Mouse (Mus musculus): Measurements from ENCODE around the gene Olfr159.

The Olfr159 gene

GRCm38 (mm10) chr4:43733186-43733585 lies 37.6 kb downstream of the Olfr159 start:
- in situ Hi-C loops (cut with MboI; ENCODE audit: low pct_unique_long_range_greater_than_20kb in 1 of 2, low sequenced_read_pairs in 2 of 2, unreplicated experiment in 1 of 2), result no loop called here

DNA sequence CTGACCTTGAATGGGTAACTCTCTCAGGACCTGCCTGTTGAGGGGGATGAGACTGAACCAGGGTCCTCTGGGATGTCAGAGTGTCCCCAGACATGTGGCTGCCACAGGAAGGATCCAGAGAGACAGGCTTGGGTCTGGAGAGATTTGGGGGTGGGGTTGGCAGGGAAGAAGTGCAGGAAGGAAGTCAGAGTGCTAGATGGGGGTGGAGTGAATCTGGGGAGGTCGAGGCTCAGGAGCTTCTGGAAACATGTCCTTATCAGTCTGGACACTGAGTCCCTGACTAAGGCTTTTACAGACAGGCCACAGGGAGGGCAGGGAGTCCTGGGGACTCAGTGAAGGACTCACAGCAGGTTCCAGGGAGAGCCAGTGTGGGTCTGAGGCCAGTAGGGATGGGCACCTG lies 38.6 kb downstream of the Olfr159 start:
- in situ Hi-C loops (cut with MboI; ENCODE audit: low pct_unique_long_range_greater_than_20kb in 1 of 2, low sequenced_read_pairs in 2 of 2, unreplicated experiment in 1 of 2), result no loop called here

DNA sequence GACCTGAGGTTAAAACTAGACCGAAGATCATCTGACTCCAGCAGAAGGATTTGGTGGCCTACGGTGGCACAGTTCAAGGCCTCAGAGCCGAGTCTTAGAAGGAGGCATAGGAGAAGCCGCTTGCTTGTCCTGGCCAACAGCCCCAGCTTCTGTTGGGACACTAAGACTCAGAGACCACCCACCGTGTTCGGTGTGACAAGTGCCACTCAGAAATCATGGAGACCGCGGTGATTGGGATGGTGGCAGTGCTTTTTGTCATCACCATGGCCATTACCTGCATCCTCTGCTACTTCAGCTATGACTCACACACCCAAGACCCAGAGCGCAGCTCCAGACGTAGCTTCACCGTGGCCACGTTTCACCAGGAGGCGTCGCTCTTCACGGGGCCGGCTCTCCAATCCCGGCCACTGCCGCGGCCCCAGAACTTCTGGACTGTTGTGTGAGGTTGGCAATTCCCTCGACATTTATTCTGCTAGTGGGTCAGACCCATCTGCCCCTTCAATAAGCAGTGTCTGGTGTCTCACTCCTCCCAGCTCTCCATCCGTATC lies 40.0 kb downstream of the Olfr159 start:
- in situ Hi-C loops (cut with MboI; ENCODE audit: low pct_unique_long_range_greater_than_20kb in 1 of 2, low sequenced_read_pairs in 2 of 2, unreplicated experiment in 1 of 2), result no loop called here

GRCm38 (mm10) chr4:43729794-43730550 lies 40.8 kb downstream of the Olfr159 start, which contains the start of gene Spaar:
Gene Spaar, plus strand, starts transcription at chr4:43730034.
- in situ Hi-C loops (cut with MboI; ENCODE audit: low pct_unique_long_range_greater_than_20kb in 1 of 2, low sequenced_read_pairs in 2 of 2, unreplicated experiment in 1 of 2), result no loop called here

- in situ Hi-C loops (cut with MboI; ENCODE audit: low pct_unique_long_range_greater_than_20kb in 1 of 2, low sequenced_read_pairs in 2 of 2, unreplicated experiment in 1 of 2), result no loop called here
These were observed 41.7 kb downstream of the Olfr159 start for GRCm38 (mm10) chr4:43729126-43729525.

- in situ Hi-C loops (cut with MboI; ENCODE audit: low pct_unique_long_range_greater_than_20kb in 1 of 2, low sequenced_read_pairs in 2 of 2, unreplicated experiment in 1 of 2), result no loop called here
These were observed 42.2 kb downstream of the Olfr159 start for GRCm38 (mm10) chr4:43728576-43728954.

DNA sequence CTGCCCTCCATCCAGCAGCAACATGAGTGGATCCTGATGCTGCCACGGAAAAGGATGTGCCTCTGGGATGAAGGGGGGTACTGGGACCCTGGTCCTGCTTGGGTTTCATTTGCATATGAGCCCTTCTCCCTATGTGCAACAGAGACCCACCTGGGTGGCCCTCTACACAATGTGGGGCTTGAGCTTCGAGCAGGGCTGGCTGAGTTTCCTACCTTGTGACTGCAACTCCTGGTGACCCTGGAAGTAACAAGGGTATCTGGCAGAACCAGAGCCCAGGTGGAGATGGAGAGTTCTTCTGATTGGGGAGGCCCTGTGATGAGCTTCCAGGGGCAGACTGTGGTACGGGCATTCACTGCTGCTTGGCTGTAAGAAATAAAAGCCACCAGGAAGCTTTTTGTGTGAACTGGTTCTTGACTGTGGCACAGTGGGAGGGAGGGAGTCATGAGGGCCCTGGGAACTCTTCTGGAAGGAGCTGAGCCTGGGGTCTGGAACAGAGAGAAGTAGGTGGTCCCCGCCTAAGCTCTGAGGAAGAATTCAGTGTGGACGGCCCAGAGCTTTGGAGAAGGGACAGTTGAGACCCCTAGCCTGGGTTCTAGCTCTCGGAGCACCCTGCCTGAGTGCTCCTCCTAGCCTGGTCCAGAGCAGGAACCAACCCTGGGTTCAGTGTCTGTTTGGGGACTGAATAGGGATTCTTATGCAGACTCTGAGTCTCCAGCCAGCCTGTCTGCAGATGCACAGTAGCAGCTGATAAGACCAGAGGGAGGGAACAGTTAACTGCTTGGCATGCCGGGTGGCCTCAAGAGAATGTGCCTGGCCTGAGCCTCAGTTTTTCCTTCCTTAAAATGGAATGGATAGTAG lies 42.9 kb downstream of the Olfr159 start:
- in situ Hi-C loops (cut with MboI; ENCODE audit: low pct_unique_long_range_greater_than_20kb in 1 of 2, low sequenced_read_pairs in 2 of 2, unreplicated experiment in 1 of 2), result no loop called here

GRCm38 (mm10) chr4:43726995-43727394 lies 43.8 kb downstream of the Olfr159 start, which contains the start of gene Hrct1:
Gene Hrct1, plus strand, starts transcription at chr4:43727188.
- in situ Hi-C loops (cut with MboI; ENCODE audit: low pct_unique_long_range_greater_than_20kb in 1 of 2, low sequenced_read_pairs in 2 of 2, unreplicated experiment in 1 of 2), result no loop called here

DNA sequence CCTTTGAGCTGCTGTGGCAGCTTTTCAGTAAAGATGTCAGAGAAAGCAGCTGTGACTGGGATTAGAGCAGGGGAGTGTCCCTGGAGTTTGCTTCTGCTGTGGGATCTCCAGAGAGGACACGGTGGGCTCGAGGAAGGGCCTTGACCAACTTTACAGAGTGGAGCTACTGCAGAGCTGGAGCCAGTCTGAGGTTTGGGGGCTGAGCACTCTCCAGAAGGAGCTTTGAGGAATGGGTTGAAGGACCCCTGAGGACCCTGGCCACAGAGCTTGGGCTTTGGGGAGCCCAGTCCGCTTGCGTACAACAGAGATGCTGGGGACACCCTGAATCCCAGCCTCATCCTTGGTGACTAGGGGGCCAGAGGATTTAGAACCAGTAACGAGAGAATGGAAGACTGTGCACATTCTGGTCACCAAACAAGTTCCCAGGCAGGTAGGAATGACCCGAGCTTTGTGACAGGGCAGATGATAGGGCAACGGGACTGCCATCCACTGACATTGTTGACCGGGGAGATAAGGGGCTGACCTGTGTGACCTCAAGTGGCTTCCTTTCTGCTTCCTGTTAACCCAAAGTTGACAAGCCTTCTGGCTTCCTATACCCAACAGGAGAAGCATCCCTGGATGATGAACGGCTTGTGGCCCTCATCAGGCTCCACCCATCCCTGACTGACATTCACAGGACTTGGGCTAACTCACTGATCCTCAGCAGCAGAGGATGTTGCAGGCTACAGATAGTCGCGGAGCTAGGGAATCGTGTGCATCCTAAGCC lies 44.4 kb downstream of the Olfr159 start:
- in situ Hi-C loops (cut with MboI; ENCODE audit: low pct_unique_long_range_greater_than_20kb in 1 of 2, low sequenced_read_pairs in 2 of 2, unreplicated experiment in 1 of 2), result no loop called here

DNA sequence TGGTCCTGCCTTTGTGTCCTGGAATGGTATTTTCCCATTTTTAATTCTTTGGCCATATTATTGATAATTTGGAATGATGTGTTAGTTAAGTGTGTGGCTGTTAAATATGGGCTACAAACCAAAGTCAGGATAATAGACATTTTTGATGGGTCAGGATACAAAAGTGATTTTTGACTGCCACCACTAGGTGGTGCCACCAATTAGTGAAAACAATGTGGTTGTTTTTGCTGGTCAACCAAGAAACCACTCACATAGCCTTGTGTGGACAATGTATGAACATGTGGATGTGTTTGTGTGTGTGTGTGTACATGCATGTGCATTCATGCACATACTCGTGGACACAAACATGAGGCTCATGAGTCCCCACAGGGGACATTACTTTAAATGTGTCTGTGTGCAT lies 46.0 kb downstream of the Olfr159 start:
- in situ Hi-C loops (cut with MboI; ENCODE audit: low pct_unique_long_range_greater_than_20kb in 1 of 2, low sequenced_read_pairs in 2 of 2, unreplicated experiment in 1 of 2), result no loop called here

DNA sequence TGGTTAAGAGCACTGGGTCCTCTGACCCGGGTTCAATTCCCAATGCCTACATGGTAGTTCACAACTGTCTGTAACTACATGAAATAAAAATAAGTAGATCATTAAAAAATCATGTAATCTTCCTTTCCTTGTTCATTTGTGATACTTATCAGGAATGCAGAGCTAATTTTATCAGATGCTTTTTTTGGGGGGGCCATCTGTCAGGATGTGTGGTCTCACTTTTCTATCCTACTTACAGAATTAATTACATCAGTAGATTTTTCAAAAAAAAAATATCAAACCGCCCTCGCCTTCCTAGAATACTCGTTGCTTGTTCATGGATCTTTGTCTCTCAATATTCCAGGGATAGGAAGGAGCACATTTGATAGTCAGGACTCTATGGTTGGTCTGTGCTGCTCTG lies 48.6 kb downstream of the Olfr159 start:
- in situ Hi-C loops (cut with MboI; ENCODE audit: low pct_unique_long_range_greater_than_20kb in 1 of 2, low sequenced_read_pairs in 2 of 2, unreplicated experiment in 1 of 2), result no loop called here

DNA sequence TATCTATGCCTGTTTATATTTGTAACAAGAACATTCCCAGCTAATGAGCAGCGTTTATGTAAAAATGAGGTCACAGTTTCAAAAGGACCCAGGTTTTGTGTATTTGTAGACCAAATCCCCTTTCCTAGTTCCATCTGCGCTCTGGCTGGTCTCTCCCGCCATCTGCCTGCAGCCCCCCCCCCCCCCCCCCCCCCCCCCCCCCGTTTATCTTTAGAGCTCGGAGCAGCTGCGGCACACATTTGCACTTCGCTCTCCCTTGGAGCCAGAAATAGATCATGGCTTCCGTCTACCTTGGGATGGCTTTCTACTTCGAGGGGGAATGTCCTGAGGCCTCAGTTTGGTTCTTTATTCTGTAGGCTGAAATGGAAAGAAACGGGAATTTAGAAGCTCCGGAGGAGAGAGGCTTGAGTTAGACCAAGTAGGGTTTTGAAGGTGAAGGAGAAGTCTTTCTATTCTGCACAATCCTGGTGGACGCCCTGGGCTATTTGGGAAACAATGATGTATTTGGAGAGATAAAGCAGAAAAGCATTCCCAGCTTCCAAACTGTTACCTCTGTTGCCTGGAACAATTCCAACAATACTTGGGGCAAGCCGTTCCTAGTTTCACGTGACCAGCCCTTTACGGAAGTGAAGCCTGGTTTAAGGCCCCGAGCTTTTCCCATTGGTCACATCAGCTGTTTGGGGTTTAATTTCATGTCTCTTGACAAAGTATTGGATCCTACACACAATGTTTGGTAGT lies 50.1 kb downstream of the Olfr159 start:
- in situ Hi-C loops (cut with MboI; ENCODE audit: low pct_unique_long_range_greater_than_20kb in 1 of 2, low sequenced_read_pairs in 2 of 2, unreplicated experiment in 1 of 2), result no loop called here
